Mouse (Mus musculus): ENCODE results near the gene Vrk1.

Gene Vrk1

GRCm38 (mm10) chr12:106055799-106056198 lies 45.8 kb downstream of the Vrk1 start:
- peak; percentile 64 to 85 for DNase-seq

DNA sequence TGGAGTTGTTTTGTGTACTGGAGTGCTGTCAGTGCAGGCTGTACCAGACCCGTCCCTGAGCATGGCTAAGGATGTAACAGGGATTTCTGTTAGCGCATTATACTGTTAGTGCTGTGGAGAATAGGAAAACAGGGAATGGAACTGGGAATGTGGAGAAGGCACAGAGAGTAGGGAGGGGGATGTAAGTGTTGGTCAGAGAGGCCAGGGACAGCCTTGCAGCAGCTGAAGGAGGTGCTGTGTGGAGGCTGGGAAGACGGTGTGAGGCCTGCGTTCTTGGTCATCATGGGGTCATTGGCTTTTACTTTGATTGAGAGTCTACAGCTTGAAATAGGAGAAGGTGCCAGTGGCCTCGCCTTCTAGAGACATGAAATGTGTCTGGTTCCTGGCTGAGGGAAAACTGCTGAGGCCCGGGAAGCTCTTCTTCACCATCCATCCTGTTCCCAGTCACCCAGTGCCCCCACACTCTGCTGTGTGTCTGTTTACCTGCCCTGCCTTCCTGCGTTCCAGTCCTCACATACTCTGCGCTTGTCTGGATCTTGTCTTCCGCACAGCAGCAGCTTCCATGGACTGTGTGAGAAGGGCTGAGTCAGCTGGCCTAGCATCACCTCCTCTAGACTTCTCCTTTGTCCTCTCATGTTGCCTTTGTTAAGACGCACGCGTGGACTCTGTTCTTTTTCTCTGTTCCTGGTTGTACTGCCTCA lies 50.0 kb downstream of the Vrk1 start:
- no peak for DNase-seq

DNA sequence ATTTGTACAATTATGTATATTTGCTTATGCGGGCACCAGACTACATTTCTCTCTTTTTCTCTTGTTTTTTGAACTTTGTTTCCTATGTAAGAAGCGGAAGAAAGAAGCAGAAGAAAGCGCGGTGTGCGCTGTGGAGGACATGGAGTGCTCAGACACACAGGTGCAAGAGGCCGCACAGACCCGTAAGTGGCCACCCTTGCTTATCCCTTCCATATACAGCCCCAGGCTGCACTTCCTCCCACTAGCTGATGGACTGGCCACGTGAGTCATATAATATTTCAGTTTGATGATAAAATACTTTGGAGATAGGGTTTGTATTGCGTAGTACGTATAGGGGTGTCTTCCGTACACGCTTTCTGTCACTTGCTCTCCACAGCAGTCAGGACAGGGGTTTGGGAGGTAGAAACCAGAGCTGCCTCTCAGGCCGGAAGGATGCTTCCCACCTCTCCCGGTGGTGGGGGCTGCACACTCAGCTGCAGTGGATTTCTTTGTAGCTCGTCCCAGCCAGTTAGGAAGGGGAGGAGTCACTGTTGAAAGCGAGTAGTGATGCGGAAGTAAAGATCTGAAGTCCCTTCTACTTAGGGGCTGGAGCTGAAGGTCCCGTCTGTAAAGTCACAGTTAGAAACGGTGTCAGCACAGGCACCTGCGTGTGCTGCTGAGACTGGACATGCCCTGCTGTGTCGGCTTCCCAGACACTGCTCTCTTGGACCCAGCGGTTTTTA lies 60.6 kb downstream of the Vrk1 start:
- DNase-seq = no peak

DNA sequence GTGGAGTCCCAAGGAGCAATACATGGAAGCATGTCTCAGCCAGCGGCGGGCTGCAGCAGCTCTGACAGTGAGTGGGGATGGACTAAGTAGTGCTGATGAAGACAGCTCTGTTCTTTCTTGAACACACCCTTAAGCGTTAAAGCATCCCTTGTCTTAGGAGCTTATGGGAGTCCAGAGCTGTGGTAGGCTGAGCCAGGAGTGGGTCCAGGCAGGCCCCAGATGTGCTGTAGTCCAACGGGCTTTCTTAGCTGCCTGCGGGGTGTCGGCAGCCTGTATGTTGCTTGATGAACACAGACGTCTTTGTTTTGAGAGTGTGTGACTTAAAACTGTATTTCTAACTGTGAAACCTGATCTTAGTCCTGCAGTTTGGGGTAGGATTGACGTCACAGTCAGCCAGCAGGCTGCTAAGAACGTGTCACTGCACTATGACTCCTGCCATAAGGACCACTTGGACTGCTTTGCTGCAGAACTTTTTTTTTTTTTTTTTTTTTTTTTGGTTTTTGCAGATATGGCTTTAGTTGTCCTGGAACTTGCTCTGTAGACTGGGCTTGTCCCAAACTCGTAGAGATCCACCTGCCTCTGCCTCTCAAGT lies 61.6 kb downstream of the Vrk1 start:
- DNase-seq = no peak

- DNase-seq = no peak
These were observed 64.5 kb downstream of the Vrk1 start for GRCm38 (mm10) chr12:106074371-106075155.

DNA sequence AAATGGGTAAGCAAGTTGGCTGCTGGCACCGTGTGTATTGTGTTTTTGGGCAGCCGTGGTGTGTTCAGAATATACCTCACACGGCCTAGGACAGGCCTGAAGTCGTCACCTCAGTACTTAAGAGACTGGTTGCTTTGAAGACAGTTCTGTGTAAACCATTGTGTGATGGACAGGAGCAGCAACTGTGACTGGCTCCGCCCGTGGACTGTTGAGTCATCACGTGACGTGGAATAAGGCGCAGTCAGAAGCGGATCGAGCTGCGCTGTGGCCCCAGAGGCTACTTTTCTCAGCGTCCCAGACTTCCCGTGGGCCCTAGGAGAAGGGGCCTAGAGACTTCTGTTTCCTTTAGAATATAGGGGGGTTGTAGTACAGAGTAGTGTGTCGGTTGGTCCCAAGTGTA lies 66.1 kb downstream of the Vrk1 start:
- no peak for DNase-seq

GRCm38 (mm10) chr12:106080511-106080910 lies 70.5 kb downstream of the Vrk1 start:
- DNase-seq = no peak

DNA sequence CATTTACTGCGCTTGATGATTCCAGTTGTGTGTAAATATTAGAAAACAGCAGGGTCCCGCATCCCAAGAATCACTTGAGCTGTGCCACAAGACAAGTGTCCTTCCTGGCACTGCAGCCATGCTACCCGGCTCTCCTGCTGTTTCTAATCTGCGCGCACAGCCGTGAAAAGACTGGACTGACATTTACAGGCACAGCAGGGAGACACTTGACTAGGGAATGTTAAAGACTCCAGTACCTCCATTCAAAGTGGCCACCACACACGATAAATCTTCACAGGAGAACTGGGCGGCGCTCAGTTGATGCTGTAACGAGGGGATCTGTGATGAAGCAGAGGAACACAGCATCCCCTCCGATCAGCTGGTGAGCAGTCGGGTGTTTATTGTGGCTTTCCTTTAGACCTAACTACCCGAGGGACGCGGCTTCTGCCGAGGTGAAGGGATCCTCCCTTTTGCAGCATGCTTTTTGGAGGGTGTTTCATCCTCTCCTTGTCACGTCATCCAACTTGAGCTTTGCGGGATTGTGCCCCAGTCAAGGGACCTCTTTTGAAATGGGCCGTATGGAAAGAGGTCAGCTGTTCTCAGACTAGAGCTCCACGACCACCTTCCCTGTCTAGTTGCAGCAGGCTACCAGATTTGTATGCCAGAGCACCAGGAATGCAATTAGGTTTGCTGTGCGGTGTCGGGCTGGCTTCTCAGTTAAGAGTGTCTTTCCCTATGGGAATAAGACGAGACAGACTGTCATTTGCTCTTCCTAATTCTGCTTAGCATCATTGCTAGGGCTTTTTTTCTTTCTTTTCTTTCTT lies 71.1 kb downstream of the Vrk1 start:
- no peak for DNase-seq

DNA sequence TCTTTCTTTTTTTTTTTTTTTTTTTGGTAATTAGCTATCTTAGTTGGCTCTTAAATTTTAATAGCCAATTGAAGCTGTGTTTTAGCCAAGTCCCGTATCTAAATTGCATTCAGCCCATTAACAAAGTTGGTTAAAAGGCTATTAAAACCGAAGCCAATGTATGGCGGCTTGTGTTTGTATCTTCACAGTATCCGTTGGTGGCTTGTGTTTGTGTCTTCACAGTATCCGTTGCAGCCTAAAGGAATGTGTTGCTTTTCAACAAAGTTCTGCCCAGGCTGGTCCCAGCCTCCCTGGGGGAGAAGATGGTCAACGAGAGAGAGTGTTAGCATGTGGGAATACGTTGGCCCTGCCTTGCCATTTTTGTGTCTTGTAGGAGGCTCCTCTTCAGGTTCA lies 71.7 kb downstream of the Vrk1 start:
- no peak for DNase-seq

GRCm38 (mm10) chr12:106082191-106082957 lies 72.3 kb downstream of the Vrk1 start:
- DNase-seq = no peak

- DNase-seq = no peak
These were observed 72.9 kb downstream of the Vrk1 start for GRCm38 (mm10) chr12:106082958-106083381.

- DNase-seq = no peak
These were observed 74.1 kb downstream of the Vrk1 start for GRCm38 (mm10) chr12:106084126-106084525.

- no peak for DNase-seq
These were observed 84.8 kb downstream of the Vrk1 start for GRCm38 (mm10) chr12:106094827-106095226.

DNA sequence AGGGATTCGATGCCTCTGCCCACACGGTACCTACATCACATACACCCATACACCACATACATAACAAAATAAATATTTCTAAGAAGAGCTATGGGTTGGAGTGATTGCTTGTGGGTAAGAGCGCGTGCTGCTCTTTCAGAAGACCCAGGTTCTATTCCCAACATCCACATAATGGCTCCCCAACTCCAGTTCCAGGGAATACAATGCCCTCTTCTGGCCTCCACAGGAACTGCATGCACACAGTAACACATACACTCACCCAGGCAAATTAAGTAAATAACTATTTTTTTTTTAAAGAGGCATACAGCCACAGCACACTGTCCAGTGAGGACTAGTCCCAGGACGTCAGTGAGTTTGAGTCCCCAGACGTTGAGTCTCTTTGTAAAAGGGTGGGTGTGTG lies 92.0 kb downstream of the Vrk1 start:
- DNase-seq = no peak

DNA sequence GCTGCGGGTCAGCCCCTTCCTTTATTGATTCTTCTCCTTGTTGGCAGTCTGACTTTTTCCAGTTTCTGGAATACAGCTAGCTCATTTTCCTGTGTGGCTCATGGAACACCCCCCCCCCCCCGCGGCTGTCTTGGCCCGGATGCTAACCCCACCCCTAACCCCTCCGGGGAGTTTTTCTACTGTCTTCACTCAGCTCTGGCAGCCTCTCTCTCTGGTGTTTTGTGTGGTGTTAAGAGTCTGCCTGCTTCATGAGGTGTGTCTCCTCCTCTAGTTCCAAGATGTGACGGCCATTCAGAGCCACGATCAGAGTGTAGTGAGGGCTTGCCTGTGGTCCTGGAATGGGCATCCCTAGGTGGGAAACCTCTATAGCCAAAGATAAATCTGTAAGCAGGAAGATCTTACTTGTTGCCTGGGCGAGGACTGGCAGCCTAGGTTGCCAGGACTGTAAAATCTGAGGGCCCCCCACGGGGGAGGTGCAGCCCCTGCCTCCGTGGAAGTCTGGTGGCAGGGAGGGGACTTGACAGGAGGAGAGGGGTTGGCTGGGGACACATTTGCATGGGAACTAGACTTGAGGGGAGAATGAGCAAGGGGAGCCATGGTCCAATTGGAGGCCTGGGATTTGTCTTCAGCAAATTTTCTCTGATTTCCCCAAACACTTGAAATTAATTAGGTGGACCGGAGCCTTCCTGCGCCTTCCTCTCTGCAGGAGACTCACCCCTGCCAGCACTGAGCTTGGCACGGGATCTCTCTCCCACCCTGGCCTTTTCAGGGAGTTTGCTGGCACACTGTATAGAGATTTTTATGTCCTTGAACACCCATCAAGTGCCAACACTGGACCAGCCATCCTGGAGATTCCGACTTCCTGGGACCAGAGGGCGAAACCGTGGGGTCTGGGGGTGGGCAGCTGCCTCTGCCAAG lies 93.0 kb downstream of the Vrk1 start:
- no peak for DNase-seq

DNA sequence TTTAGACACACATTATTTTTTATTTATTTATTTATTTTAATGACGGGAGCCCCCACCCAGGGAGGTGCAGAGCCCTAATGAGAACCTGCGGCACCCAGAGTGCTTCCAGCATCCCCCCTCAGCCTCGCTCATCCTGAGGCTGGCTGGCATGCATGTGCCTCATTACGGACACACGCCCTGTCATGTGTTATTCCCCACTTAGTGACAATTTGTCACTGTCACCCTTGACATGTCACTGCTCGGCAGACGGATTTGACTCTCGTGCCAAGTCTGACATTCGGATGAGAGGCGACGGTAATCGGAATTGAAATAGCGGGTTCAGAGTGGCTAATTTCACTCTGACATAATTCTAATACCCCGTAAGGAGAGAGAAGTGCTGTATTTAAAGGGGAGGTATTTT lies 97.2 kb downstream of the Vrk1 start:
- no peak for DNase-seq

- peak; percentile 40 to 43 for DNase-seq
These were observed 105.3 kb downstream of the Vrk1 start for GRCm38 (mm10) chr12:106115070-106115891.

GRCm38 (mm10) chr12:106115892-106116206 lies 105.8 kb downstream of the Vrk1 start:
- no peak for DNase-seq

- no peak for DNase-seq
These were observed 113.2 kb downstream of the Vrk1 start for GRCm38 (mm10) chr12:106123276-106123675.

GRCm38 (mm10) chr12:106124581-106124980 lies 114.6 kb downstream of the Vrk1 start:
- DNase-seq = no peak

All from lung, postnatal 4 days (tissue).